Mouse (Mus musculus) retina, adult 2 months (tissue): ENCODE data around the gene Hoxa4.

Experiments used
- DNase-seq: peaks from one replicate; pipeline ENCODE4 v3.0.0-alpha.2; 2012; ENCODE audit warnings: low read depth, low spot score

Gene Hoxa4

DNA sequence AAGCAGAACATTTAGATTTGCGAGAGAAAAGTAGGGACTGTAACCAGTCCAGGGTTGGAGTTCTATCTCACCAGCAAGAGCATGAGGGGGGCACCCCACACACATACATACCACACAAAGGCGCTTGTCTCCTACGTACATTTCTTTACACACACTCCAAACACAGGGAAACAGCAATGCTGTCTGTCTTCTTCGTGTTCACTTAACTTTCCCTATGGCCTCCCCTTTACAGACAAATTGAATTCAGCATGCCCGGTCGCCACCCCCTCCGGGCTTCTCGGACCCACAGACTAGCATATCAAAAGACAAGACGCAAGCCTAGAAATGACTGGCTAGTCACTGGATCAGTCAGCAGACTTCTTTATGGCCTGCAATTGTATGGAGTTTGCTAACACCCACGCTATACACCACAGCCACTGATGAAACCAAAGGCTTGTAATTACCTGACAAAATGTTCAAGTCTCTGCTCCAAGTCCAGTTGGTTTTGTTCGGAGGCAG, 11.3 kb downstream of the Hoxa4 start:
- DNase-seq = no peak

DNA sequence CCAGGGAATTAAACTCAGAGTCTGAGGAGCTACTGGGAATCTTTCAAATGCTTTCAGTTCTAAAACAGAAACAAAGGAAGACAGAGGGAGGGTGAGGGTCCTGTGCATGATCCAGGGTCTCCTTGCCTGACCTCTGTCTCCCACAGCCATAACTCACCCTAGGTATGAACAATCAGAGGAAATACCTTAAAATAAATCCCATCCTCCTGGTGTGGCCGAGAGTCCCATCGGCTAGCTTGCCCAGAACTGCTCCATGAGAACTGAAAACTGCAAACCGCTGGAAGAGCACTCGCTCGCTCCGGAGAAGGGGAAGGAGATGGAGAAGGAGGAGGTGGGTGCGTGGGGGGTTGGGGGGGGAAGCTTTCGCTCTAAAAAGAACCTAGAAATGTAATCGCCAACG, 11.9 kb downstream of the Hoxa4 start:
- DNase-seq = no peak

GRCm38 (mm10) chr6:52178918-52179665, 12.5 kb downstream of the Hoxa4 start:
- no peak for DNase-seq

DNA sequence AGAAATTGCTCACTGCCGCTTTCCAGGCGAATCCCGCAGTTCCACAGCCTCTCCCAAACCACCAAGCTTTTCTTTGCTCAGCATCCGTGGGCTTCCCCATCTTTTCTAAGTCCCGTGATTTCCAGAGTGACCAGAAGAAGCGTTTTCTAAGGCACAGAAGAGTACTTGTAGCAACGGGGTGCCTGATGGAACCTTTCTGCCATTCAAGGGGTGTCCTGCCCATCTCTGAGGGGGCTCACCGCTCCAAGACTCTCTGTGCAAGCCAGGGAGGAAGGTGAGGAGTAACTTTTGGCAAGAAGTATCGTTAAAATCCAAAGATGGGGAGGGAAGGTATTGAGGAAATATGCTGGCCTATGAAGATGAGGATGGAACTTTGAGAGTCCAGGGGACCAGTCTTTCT, 13.7 kb downstream of the Hoxa4 start:
- DNase-seq = no peak

GRCm38 (mm10) chr6:52177061-52177735, 14.4 kb downstream of the Hoxa4 start, which contains the start of gene 5730596B20Rik:
TSS of gene 5730596B20Rik (plus strand) at chr6:52177498.
- no peak for DNase-seq

GRCm38 (mm10) chr6:52176391-52176790, 15.2 kb downstream of the Hoxa4 start:
- no peak for DNase-seq

- no peak for DNase-seq
Measured at GRCm38 (mm10) chr6:52175864-52176263, 15.7 kb downstream of the Hoxa4 start.

- DNase-seq = no peak
Measured at GRCm38 (mm10) chr6:52174968-52175751, 16.4 kb downstream of the Hoxa4 start.

DNA sequence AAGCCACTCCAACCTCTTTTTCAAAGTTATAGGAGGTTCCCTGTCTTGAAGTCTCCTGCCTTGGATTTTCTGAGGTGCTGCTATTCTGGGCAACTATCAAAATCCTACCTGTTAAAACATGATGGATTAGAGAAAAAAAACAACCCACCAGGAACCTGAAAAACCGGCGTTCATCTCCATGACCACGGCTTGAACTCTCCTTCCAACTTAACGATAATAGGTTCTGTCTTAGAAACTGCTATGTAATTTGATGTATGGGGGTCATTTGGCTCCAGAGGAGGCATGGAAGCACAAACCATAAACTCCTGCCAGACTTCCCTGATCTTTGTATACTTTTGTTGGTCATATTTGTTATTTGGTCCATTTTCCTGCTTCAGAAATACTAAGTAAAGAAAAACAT, 17.9 kb downstream of the Hoxa4 start:
- DNase-seq = no peak

DNA sequence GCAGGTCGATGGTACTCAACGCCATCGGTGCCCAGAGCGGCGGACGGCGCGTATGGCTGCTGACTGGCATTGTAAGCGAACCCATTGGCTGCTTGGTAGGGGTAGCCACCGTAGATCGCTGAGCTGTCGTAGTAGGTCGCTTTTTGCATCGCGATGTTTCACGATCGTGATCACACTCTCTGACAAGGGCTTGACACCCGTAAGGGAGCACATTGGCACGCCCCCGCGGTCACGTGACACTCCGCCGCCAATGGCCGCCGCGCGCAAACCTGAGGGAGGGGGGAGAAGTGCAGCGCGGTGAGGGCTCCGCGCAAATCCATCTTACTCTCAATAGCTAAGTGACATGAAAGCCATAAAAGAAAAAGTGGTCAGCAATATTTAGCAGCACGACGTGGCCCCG, 19.1 kb downstream of the Hoxa4 start:
- DNase-seq = no peak

- DNase-seq = no peak
Measured at GRCm38 (mm10) chr6:52171938-52172337, 19.6 kb downstream of the Hoxa4 start.

DNA sequence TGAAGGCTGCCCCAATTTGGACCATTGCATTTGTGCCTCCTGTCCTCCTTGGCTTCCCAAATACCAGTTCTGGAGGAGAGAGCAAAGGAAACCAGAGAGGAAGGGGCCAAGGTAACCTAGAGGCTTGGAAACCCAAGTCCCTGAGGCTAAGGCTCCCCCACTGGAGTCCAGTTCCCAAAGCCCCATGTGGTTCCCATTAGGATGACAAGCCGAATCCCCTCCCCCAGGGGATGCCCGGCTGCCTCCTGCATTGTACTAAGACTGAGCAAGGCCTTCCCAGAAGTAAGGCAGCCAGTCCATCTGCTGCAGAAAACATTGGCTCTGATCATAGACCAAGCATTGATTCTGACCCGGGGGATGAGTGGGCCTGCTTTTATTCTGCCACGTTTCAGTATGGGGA, 20.2 kb downstream of the Hoxa4 start:
- no peak for DNase-seq

DNA sequence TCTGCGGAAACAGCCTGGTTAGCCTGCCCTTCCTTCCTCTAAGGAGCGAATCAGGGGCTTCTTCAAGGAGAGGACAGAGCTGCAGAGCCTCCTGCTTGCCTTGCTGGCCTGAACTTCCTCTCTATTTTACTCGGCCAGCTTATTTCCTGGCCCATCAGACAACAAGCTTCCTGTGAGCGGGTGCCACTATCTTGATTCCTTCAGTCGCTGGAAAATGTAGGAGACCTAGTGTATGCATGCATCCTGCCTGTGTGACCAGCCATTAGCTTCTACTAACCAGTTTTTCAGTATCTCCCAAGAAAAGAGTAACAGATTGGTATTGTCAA, 20.7 kb downstream of the Hoxa4 start:
- DNase-seq = no peak

DNA sequence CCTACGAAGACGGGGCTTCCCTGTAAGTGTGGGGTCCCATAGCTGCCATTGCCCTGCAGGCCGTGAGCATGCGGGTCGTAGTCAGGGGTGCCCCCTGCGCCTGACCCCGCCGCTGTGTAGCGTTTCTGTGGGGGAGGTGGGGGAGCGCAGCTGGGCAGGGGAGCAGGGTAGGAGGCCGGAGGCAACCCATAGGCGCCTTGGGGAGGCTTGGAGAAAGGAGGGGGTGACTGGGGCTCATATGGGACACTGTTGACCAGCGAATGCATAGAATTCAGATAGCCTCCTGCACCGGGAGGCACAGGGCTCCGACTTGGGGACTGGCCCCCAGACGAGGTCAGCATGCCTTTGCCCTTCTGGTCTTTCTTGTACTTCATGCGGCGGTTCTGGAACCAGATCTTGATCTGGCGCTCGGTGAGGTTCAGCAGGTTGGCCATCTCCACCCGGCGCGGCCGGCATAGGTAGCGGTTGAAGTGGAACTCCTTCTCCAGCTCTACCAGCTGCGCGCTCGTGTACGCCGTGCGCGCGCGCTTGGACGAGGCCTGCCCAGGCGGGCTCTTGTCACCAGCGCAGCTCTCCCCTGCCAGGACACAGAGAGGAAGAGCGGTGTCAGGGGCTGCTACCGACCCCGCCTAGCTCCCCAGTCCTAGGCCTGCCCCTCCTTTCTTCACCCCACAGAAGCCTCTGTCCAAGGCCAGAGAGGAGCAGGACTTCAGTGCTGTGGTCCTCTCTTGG, 21.2 kb downstream of the Hoxa4 start:
- DNase-seq = no peak

DNA sequence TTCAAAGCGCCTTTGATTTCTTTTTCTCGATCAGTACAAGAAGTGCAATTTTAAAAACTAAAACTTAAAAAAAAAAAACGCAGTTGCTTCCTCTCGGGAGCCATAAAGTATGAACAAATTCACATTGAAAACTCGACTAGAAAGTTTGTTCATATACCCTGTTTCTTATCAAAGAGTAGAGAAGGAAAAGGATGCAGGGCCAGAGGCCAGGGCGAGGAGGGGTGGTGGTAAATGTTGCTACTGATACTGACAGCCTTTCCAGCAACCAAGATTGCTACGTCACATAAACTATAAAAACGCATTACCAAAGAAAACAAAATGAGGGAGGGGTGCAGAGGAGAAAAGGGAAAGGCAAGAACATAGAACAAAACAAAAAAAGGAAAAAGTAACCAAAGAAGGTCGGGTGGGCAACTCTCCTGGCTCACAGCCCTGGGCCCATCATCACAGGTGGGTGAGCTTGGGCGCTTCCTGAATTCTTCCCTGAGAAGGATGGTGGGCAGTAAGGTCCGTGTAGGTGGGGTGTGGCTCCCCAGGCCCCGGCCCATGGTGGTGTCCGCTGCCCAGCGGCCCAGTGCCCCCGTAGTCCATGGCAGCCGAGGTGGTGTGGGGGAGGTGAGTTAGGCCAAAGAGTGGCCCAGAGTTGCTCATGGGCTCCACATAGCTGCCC, 21.9 kb downstream of the Hoxa4 start:
- DNase-seq = no peak

DNA sequence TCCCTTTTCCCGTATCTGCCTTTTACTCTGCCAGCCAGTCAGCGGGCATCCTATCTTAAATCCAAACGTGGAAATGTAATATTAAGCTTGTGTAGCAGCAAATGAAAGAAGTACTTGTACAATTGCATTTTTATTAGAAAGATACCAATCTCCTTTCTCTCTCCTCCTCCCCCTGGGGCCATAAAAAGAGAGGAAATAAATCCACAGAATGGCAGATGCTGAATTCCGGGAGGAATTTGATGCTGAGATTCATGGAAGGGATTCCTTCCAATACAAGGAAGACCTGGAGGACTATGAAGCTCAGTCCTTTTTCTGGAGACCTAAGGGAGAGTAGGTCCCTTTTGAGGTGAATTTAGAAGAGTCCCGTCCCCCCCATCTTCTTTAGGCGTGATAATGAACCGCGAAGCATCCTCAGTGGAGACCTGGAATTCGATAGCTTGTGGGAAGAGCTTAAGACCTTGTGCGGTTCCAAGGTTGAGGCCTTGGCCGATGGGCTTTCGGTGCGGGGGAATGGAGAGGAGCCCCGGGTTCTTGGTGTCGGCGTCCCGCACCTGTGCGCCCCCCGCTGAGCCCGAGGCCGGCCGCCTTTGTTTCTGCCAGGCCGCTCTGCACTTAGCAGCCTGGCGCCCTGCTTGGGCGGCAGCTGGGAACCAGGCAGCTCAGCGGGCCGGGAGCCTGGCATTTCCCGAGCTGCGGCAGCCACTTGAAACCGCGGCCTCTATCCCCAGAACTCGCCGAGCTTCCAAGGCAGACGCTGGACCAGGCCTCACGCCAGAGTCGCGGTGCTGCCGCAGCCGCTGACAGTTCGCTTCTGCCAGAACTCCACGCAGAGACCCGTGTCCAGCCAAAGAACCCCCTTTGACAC, 23.1 kb downstream of the Hoxa4 start:
- DNase-seq = no peak

- no peak for DNase-seq
Measured at GRCm38 (mm10) chr6:52167736-52168161, 23.8 kb downstream of the Hoxa4 start.

- no peak for DNase-seq
Measured at GRCm38 (mm10) chr6:52167176-52167575, 24.4 kb downstream of the Hoxa4 start.

GRCm38 (mm10) chr6:52166431-52167077, 25.0 kb downstream of the Hoxa4 start:
- DNase-seq = no peak
